Mouse (Mus musculus): ENCODE results near the gene Atg2b.

The Atg2b gene

GRCm38 (mm10) chr12:105598503-105598902, 86.5 kb downstream of the Atg2b start:
- no peak for DNase-seq (ENCODE audit: low read depth, low spot score)

DNA sequence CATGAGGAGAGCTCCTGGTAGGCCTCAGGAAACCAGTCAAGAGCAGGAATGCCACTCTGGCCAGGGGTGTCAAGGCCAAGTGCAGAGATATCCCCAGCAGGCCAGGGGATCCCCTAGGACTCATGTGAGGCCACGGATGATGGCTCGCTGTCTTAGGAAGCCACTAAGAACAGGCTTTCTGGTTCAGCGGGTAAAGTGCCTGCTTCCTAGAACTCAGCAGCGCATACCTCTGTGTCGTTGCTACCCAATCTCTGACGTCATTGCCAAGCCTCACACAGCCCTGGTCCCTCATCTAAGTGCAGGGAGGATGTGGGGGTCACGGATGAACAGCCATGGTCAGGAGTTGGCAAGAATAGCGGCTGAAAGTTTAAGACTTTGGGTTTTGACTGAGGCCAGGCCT, 87.9 kb downstream of the Atg2b start:
- DNase-seq (ENCODE audit: low read depth, low spot score), result no peak

DNA sequence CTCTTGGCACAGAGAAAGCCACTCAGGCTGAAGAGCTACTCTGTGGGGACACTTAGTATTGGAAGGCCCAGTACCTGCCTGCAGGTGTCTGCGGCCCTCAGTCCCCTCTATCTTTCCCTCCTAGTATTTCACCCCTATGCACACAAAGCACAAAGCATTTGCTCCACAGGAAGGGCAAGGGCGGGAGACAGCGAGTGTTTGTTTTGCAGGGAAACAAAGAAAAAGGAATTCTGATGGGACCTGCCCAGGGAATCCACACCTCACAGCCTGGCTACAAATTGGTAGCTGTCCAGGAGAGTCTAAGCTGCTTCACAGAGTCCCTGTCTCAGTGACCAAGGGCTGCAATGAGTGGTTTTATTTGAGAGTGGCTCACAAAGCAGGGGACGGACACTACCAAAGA, 91.5 kb downstream of the Atg2b start:
- DNase-seq (ENCODE audit: low read depth, low spot score), result no peak

DNA sequence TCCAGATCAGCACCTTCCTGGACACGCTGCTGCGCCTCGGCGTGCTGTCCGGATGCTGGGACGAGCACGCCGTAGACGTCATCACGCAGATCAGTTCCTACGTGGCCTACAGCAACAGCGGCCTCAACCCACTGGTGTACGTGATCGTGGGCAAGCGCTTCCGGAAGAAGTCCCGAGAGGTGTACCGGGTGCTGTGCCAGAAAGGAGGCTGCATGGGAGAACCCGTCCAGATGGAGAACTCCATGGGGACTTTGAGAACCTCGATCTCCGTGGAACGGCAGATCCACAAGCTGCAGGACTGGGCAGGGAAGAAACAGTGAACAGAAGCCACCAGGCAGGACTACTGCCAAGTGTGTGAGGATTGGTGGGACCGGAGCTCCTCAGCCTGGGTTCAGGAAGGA, 92.7 kb downstream of the Atg2b start:
- DNase-seq (ENCODE audit: low read depth, low spot score), result no peak

GRCm38 (mm10) chr12:105590786-105591185, 94.2 kb downstream of the Atg2b start:
- DNase-seq (ENCODE audit: low read depth, low spot score), result no peak

DNA sequence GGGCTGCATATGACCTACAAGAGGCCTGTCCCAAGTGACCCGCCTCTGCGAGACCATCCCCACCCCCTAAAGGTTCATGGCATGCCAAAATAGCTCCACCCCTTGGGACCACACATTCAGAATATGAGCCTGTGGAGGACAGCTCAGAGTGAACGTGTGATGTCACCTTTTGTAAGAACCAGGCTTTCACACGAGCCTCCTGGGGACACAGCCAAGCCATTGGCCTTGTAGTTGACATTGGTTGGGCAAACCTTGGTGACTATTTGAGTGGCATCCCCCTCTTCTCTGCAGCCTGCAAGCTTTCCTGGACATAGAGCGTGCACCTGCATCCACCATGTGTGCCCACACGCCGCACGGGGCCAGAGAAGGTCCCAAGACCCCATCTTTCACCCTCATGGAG, 97.5 kb downstream of the Atg2b start:
- DNase-seq (ENCODE audit: low read depth, low spot score), result no peak

DNA sequence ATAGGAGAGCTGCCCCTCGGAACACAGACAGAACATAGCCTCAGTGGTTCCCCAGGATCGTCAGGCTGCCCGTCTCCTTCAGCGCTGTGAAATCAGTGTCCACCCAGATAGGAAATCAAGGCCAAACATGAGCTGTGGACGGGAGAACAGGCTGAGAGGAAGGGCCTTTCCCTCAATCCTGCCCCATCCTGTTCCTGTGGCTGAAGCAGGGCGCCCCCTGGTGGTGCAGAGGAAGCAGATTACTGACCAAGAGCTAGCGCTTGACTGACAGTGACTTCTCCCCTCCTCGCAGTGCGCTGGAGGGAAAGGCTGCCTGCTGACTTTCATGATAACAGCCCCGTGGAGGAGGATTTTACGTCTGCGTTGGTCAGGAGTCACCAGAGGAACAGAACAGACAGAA, 100.2 kb downstream of the Atg2b start:
- peak; percentile 65 for DNase-seq (ENCODE audit: low read depth, low spot score)

DNA sequence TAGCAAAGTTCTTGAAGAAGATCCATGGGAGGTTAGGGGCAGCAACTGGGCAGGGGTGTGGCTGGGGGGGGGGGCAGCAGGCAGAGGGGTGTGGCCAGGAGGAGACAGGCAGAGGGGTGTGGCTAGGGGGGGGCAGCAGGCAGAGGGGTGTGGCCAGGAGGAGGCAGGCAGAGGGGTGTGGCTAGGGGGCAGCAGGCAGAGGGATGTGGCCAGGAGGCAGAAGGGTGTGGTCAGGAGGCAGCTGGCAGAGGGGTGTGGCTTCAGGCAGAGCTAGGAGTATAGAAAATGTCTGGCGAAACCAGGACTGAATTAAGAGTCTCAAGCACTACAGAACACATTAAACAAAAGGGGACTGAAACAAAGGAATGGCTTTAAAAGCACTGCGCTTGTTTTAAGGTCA, 101.5 kb downstream of the Atg2b start:
- no peak for DNase-seq (ENCODE audit: low read depth, low spot score)

GRCm38 (mm10) chr12:105582486-105582885, 102.5 kb downstream of the Atg2b start:
- DNase-seq (ENCODE audit: low read depth, low spot score), result no peak

DNA sequence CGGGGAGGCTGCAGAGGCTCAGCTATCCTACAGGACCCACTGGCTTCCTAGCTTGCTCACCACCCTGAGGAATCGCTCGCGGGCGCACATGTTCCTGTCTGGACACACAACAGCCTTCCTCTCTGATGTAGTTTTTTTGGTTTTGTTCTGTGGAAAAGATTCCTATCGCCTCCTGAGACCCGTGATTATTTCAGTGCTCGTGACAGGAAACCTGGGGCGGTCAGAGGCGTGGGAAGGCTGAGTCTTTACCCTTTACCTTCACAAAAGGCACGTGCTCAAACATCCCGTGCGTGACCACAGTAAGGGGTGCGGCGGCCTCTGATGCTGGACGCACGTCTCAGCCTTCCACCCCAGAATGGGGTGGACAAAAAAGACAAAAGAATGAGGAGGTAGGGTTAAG, 104.5 kb downstream of the Atg2b start:
- no peak for DNase-seq (ENCODE audit: low read depth, low spot score)

- DNase-seq (ENCODE audit: low read depth, low spot score), result no peak
Measured at GRCm38 (mm10) chr12:105574356-105574755, 110.7 kb downstream of the Atg2b start.

GRCm38 (mm10) chr12:105572622-105573021, 112.4 kb downstream of the Atg2b start:
- no peak for DNase-seq (ENCODE audit: low read depth, low spot score)

DNA sequence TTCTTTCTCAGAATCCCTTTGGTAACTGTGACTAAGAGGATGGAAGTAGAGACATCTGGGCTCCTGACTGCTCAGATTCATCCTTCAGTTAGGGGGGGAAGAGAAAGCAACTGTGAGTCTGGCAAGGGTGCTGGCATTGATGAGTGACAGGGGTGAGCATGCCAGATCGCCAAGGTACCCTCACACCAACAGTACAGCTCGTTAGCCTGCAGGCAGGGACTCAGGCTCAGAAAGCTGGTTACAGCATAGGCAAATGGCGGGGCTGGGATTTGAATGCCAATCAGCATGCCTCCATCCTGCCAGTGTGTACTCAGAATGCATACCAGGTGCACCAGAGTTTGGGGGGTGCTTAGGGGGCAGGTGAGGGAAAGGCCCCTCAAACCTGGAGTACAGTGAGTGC, 113.1 kb downstream of the Atg2b start:
- no peak for DNase-seq (ENCODE audit: low read depth, low spot score)
